Mouse (Mus musculus) lung, embryonic 15.5 days (tissue): ENCODE results near the gene Ntmt1. TPM values are rescaled to one million over a fixed set of nuclear protein-coding genes. Genes with fewer than 3 reads are reported as not detected.
A peak's percentile ranks its signal among the peaks of the same experiment; 100 is the strongest.

Experiments
- ATAC-seq: fragments of 200-750 bp; cut with Nextera tagmentation; 2 replicates; pipeline ENCODE4 v1.8.0; 2017; ENCODE audit warnings: moderate number of reproducible peaks, borderline replicate concordance; ENCODE audit not compliant: low FRiP score, low TSS enrichment; ENCODE audit errors: extremely low read depth
- H3K27ac ChIP-seq: fragments of 300-500 bp; sonication (generic); 2 replicates; pipeline ENCODE4 v1.5.1; 2015; ENCODE audit warnings: moderate library complexity, mild to moderate bottlenecking, inconsistent platforms
- H3K27me3 ChIP-seq: fragments of 300-500 bp; sonication (generic); 2 replicates; pipeline ENCODE4 v1.6.1; 2015; ENCODE audit warnings: inconsistent platforms
- H3K36me3 ChIP-seq: fragments of 300-500 bp; sonication (generic); 2 replicates; pipeline ENCODE4 v1.6.1; 2015; ENCODE audit warnings: inconsistent platforms
- H3K4me1 ChIP-seq: fragments of 300-500 bp; sonication (generic); 2 replicates; pipeline ENCODE4 v1.6.1; 2015; ENCODE audit warnings: inconsistent platforms
- H3K4me2 ChIP-seq: fragments of 300-500 bp; sonication (generic); 2 replicates; pipeline ENCODE4 v1.6.1; 2015; ENCODE audit warnings: inconsistent platforms, mild to moderate bottlenecking, moderate library complexity
- H3K4me3 ChIP-seq: fragments of 300-500 bp; sonication (generic); 2 replicates; pipeline ENCODE4 v1.5.1; 2015; ENCODE audit warnings: mild to moderate bottlenecking, inconsistent platforms
- H3K9ac ChIP-seq: fragments of 300-500 bp; sonication (generic); 2 replicates; pipeline ENCODE4 v1.6.1; 2015; ENCODE audit warnings: inconsistent platforms
- H3K9me3 ChIP-seq: fragments of 300-500 bp; sonication (generic); 2 replicates; pipeline ENCODE4 v1.6.1; 2016; ENCODE audit warnings: inconsistent platforms
- WGBS: fragments of 180-500 bp; shearing (Covaris S2); methylation state at CpG from one replicate; pipeline ENCODE4 v1.1.7; 2015; 5-methylcytosine and 5-hydroxymethylcytosine counted together
- polyA plus RNA-seq: library from polyadenylated mRNA; unstranded; fragments of >200 nt; fragmentation: Nextera tagmentation; extraction: Ambion mirVana; gene quantifications from 2 replicates; pipeline ENCODE4 v1.2.1, GENCODE M21; 2015

Ntmt1 gene
- 82.9 and 87.2 TPM in 2 replicates for polyA plus RNA-seq

DNA sequence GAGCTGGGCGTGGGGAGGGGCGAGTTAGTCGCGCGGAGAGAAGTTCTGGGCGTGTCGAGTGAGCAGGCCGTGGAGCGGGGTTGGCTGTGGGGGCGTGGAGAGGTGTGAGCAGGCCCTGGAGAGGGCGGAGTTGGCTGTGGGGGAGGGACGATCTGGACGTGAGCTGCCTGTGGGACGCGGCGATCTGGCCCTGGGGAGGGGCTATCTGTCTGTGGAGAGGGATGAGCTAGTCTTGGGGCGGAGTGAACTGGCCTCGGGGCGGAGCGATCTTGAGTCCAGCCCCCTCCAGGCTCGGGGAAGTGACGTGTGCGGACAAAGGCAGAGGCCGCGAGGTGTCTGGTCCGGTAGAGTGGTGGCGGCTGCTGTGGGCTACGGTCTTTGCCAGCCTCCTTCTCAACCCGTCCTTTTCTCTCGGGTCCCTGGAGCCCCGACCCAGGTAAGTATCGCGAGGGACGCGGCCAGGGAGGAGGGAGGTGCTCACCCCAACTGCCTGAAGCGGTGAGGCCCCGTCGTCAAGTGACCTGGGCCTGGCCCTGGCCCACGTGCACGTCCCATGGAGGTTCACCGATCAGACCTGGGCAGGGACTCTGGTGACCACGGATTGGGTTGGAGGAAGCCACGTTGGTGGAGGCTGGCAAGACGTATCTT is at the start of gene Ntmt1:
TSS of gene Ntmt1 (plus strand) at position 179 of the 648 bp plus-strand sequence.
- Histone ChIP-seq H3K4me2 (peak within 1 kb of the TSS; percentile 87), H3K27ac (peak within 1 kb of the TSS; percentile 70)
- ATAC-seq = peak; percentile 99

DNA sequence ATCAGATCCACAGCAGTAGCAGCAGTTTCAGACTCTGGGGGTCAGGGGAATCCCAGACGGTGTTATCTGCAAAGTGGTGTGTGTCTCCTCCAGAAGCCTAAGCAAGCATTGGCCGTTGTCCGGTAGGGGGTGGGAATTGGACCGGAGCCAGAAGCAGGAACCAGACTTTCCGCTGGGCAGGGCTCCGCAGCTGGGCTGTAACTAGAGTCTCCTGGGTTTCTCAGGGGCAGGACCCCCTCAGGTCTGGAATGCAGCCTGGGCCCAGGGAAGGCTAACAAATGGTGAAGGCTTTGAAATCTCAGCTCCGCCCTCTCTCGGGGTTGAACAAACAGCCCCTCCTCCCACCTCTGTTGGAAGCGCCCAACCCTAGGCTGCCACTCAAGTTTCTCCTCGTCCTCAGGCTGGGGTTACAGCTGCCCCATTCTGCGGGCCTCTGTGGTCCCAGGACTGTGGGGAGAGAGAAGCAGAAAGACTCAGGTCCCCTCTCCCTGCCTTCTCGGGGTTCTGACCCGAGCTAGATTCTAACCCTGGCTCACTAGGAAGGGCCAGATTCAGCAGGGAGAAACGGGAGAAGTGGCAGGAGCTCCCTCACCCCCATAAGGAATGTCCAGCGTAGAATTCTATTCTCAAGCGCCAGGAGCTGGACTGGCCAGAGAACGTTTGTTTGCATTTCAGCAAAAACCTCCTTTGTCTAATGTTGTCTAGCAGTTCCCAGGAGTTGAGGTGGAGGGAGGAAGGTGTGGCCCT is 49.1 kb upstream of the Ntmt1 start:
- ATAC-seq = peak; percentile 93
- no peaks in the 10 kb centered on the region for H3K36me3 ChIP-seq
- H3K27ac ChIP-seq = peak overlapping the region; percentile 98
- no peaks in the 10 kb centered on the region; the same call in 1 of the 2 replicates for H3K9me3 ChIP-seq
- 2% methylated on average over 17 of the region's 17 CpGs for WGBS
- no peaks in the 10 kb centered on the region for H3K27me3 ChIP-seq
- peaks cover 47% of the 10 kb centered on the region for H3K4me1 ChIP-seq
- peak overlapping the region; percentile 33 for H3K9ac ChIP-seq
- peak overlapping the region; percentile 8; the same call in 1 of the 2 replicates for H3K4me3 ChIP-seq
- H3K4me2 ChIP-seq = peak overlapping the region; percentile 45

More for the DNA sequence above, at the start of gene Ntmt1:
- peak within 1 kb of the TSS; percentile 68 for H3K4me3 ChIP-seq
- peaks cover 35% of the 10 kb centered on the region for H3K4me1 ChIP-seq
- H3K27me3 ChIP-seq = no peaks in the 10 kb centered on the region
- peak within 1 kb of the TSS; percentile 70 for H3K9ac ChIP-seq
- under 1% methylated on average over 38 of the region's 44 CpGs for WGBS
- H3K9me3 ChIP-seq = no peaks in the 10 kb centered on the region
- peaks cover 2% of the 10 kb centered on the region; the same call in 1 of the 2 replicates for H3K36me3 ChIP-seq

DNA sequence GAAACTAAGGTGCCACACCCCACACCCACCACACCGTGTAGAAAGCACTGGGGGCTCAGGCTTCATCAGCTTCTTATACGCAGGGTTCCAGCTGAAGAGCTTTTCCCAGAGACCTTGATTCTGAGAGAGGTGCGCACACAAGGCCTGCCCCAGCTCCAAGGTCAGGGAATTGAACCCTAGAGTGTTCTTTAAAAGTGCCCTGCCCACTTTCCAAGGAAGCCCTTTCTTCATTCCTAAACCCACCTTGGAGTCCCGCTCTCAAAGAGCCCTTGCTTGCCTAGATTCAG is 48.6 kb upstream of the Ntmt1 start:
- WGBS = 45% methylated on average over 4 of the region's 4 CpGs
- Histone ChIP-seq H3K27ac (peak overlapping the region; percentile 98), H3K9ac (peak overlapping the region; percentile 33), H3K4me2 (peak overlapping the region; percentile 45), H3K4me1 (peaks cover 42% of the 10 kb centered on the region), H3K9me3 (no peaks in the 10 kb centered on the region; the same call in 1 of the 2 replicates), H3K36me3 (no peaks in the 10 kb centered on the region), H3K27me3 (no peaks in the 10 kb centered on the region), H3K4me3 (peak overlapping the region; percentile 8; the same call in 1 of the 2 replicates)
- peak; percentile 20; the same call in 1 of the 2 replicates for ATAC-seq

DNA sequence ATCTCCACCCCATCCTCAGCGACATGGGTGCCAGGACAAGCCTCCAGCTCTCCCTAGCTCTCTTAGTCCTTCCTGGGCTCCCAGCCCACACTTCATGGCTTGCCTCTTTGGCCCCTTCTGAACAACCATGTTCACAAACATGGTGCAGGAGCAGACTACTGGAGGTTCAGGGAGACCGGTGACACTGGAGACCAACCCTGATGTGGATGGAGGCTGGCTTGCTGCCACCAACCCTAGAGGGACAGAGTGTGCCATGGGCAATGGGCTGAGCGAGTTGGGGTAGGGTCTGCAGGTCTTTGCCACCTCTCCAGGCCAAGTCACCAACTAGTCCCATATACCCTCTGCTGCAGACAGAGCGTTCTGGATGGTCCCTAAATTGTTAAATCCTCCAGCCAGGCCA is 48.2 kb upstream of the Ntmt1 start:
- Histone ChIP-seq H3K4me1 (peaks cover 42% of the 10 kb centered on the region), H3K27ac (peak overlapping the region; percentile 98), H3K4me3 (no peak overlapping the region), H3K9ac (peak overlapping the region; percentile 33), H3K9me3 (no peaks in the 10 kb centered on the region; the same call in 1 of the 2 replicates), H3K27me3 (no peaks in the 10 kb centered on the region), H3K36me3 (no peaks in the 10 kb centered on the region), H3K4me2 (0 out of 2 replicates have a peak overlapping the region, but pooled peaks have one; percentile 45)
- WGBS = 58% methylated on average over 4 of the region's 4 CpGs
- no peak for ATAC-seq

DNA sequence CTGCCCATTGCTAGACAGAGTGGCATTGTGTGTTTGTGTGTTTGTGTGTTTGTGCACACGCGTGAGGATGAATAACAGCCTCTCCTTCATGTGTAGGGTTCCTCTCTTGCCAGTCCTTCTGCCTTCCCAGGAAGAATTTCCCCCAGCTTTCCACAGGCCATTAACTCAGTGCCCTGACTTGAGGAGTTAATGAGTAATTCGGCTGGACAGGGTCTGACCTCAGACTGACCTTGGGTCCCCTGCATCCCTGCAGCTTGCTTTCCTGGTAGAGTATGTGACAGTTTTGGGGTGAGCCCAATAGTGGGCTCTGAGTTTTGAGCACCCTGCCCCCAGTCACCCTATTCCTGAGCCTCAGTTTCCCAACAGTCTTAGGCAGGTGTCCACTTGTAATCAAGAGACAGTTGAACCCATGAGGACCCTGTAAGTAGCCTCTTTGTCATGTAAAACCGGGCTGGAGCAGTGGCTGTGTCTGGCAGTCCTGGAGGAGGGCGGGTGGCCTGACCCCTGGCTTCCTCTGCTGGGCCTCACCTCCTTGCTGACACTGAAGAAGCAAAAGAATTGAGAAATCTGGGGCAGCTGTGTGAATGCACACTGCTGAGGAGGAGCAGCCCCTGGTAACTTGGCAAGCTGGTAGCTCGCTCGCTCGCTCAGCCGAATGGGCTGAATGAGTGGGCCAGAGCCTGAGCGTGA is 47.6 kb upstream of the Ntmt1 start:
- no peak for ATAC-seq
- no peak overlapping the region for H3K4me2 ChIP-seq
- no peak overlapping the region for H3K9ac ChIP-seq
- WGBS = 62% methylated on average over 10 of the region's 10 CpGs
- peak overlapping the region; percentile 98 for H3K27ac ChIP-seq
- no peaks in the 10 kb centered on the region for H3K27me3 ChIP-seq
- no peaks in the 10 kb centered on the region for H3K36me3 ChIP-seq
- H3K4me3 ChIP-seq = no peak overlapping the region
- H3K4me1 ChIP-seq = peaks cover 39% of the 10 kb centered on the region
- H3K9me3 ChIP-seq = no peaks in the 10 kb centered on the region; the same call in 1 of the 2 replicates

DNA sequence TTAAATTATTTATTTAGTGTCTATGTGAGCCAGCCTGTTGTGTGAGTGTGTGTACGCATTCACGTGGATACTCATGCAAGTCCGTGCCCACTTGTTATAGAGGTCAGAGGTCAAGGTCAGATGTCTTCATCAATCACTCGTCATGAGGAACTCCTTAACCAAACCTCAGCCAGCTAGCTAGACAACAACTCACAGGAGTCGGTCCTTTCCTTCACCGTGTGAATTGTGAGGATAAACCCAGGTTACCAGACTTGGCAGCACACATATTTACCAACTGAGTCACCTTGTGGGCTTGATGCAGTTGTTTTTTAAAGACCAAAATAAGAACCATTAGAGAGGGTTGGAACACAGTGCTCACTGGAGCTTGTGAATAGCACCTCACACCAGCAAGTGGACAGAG is 46.9 kb upstream of the Ntmt1 start:
- no peak for ATAC-seq
- 42% methylated on average over 6 of the region's 6 CpGs for WGBS
- no peaks in the 10 kb centered on the region; the same call in 1 of the 2 replicates for H3K9me3 ChIP-seq
- no peak overlapping the region for H3K4me2 ChIP-seq
- no peak overlapping the region for H3K4me3 ChIP-seq
- no peaks in the 10 kb centered on the region for H3K36me3 ChIP-seq
- H3K27me3 ChIP-seq = no peaks in the 10 kb centered on the region
- H3K27ac ChIP-seq = peak overlapping the region; percentile 4; the same call in 1 of the 2 replicates
- H3K9ac ChIP-seq = no peak overlapping the region
- H3K4me1 ChIP-seq = peaks cover 36% of the 10 kb centered on the region

DNA sequence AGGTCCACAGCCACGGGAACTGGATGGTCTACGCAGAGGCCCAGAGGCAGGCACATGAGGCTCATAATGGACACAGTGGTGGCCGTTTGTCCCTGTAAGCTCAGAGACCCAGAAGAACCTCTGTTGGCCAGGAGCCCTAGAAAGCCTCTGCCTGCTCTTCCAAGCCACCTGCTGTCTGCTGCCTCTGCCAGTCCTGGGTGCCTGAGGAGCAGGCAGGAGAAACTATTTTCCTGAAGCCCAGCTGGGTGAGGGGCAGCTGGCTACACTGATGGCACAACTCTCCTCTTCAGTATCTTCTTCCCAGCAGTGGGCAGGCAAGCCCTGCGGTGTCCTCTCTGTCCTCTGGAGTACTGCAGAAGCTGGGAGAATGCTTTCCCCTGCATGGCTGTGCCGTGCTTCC is 41.2 kb upstream of the Ntmt1 start:
- H3K9ac ChIP-seq = no peak overlapping the region
- no peaks in the 10 kb centered on the region for H3K27me3 ChIP-seq
- H3K9me3 ChIP-seq = no peaks in the 10 kb centered on the region
- H3K27ac ChIP-seq = no peak overlapping the region
- ATAC-seq = no peak
- WGBS = 76% methylated on average over 5 of the region's 5 CpGs
- H3K4me2 ChIP-seq = no peak overlapping the region
- H3K4me3 ChIP-seq = no peak overlapping the region
- peaks cover 14% of the 10 kb centered on the region for H3K4me1 ChIP-seq
- H3K36me3 ChIP-seq = no peaks in the 10 kb centered on the region

DNA sequence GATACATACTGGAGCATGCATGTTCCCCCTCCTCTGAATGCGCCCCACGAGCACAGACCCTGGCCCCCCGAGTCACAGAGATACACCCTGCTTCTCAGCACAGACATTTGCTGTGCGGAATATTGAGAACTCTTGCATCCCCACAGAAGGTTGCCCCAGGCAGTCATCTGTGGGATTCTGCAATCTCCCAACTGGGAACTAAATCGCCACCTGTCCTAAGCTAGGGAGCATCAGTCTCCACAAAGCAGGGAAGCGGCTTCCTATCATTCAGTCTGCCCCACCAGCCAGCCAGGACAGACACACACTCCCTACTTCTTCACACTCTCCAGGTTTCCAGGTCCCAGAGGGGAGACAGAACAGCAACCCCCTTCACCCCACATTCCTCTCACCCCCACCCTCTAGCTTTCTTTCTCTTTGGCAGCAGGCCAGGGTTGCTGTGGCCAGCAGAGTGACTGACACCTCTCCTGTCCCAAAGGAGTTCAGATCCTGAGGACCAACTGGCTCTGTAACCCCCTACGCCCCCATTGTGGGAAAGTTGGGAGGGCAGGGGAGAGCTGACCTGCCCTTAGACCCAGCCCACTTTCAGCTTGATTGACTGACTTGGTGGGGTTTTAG is 39.9 kb upstream of the Ntmt1 start:
- peaks cover 26% of the 10 kb centered on the region for H3K4me1 ChIP-seq
- no peaks in the 10 kb centered on the region for H3K36me3 ChIP-seq
- no peaks in the 10 kb centered on the region for H3K27me3 ChIP-seq
- H3K4me3 ChIP-seq = no peak overlapping the region
- H3K9ac ChIP-seq = no peak overlapping the region
- no peak for ATAC-seq
- H3K27ac ChIP-seq = no peak overlapping the region
- no peak overlapping the region for H3K4me2 ChIP-seq
- H3K9me3 ChIP-seq = no peaks in the 10 kb centered on the region
- 75% methylated on average over 7 of the region's 7 CpGs for WGBS

DNA sequence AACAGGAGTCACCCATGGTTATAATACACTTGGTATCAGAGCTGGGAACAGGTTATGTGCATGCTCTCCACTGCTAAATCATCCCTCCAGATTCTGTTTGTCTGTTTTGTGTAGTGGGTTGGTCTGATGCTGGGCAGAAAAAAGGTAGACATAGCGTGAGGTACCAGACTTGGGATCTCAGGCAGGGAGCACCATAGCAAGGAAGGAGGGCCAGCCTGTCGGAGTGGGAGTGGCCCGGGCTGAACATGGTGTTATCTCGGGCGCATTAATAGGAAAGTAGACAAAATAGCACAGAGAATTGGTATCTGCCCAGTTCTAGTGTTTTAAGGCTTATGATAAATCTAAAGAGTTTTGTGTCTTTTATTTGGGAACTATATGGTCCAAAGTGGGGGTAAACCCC is 39.1 kb upstream of the Ntmt1 start:
- H3K4me3 ChIP-seq = no peak overlapping the region
- no peak for ATAC-seq
- no peaks in the 10 kb centered on the region for H3K36me3 ChIP-seq
- no peak overlapping the region for H3K9ac ChIP-seq
- H3K27me3 ChIP-seq = no peaks in the 10 kb centered on the region
- 68% methylated on average over 5 of the region's 5 CpGs for WGBS
- H3K4me1 ChIP-seq = peaks cover 32% of the 10 kb centered on the region
- H3K27ac ChIP-seq = no peak overlapping the region
- no peak overlapping the region for H3K4me2 ChIP-seq
- no peaks in the 10 kb centered on the region for H3K9me3 ChIP-seq

DNA sequence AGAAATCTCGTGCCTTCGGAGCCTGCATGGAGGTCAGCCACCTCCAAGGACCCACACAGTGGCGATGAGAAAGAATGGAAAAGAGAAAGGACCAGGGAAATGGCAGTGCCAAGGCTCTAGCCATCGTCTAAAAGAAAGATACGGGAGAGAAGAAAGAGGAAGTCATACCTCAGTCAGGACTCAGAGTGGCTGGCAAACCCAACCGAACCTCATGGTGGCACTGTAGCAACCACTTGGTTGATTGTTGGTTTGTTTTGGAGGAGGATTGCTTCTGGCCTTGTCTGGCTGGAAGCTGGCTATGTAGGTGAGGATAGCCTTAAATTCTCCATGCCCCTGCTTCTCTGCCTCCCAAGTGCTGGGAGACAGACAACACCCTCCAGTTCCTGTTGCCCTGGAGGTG is 38.4 kb upstream of the Ntmt1 start:
- Histone ChIP-seq H3K27me3 (no peaks in the 10 kb centered on the region), H3K27ac (no peak overlapping the region), H3K9me3 (no peaks in the 10 kb centered on the region), H3K4me3 (no peak overlapping the region), H3K4me2 (no peak overlapping the region), H3K36me3 (no peaks in the 10 kb centered on the region), H3K9ac (no peak overlapping the region), H3K4me1 (peaks cover 32% of the 10 kb centered on the region)
- no peak for ATAC-seq
- WGBS = 47% methylated on average over 6 of the region's 6 CpGs

DNA sequence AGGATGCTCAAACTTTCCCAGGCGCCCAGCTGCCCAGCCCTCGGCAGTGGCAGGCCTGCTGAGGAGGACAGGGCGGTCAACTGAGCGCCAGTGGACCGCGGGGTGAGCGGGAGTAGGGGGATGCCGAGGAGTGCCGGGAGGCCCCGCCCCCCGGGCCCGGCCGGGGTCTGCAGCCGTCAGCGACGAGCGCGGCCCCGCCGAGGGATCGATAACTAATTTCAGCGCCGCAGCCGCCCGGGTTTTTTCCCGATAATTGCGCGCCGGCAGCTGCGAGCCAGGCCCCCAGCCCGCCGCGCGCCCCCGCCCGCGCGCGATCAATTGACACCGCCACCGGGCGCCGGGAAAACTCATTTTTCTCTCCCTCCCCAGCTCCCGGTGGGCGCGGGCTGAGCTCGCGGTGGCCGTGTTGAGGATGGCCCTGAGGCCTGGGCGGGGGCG is 36.2 kb upstream of the Ntmt1 start:
- Histone ChIP-seq H3K27me3 (no peaks in the 10 kb centered on the region), H3K27ac (peak overlapping the region; percentile 89), H3K4me3 (peak overlapping the region; percentile 49), H3K9me3 (no peaks in the 10 kb centered on the region), H3K36me3 (no peaks in the 10 kb centered on the region), H3K4me1 (peaks cover 32% of the 10 kb centered on the region), H3K9ac (peak overlapping the region; percentile 54), H3K4me2 (peak overlapping the region; percentile 96)
- under 1% methylated on average over 50 of the region's 51 CpGs for WGBS
- no peak for ATAC-seq
